Mouse (Mus musculus) intestine, embryonic 14.5 days (tissue): Measurements from ENCODE around the gene Mdm4. TPM values are rescaled to one million over a fixed set of nuclear protein-coding genes. Genes with fewer than 3 reads are reported as not detected.
"Not testable (repeated sequence)": the region's sequence is repeated elsewhere in the genome, so short reads cannot be mapped to it uniquely, and the experiment has no call there.

Experiments used
- ATAC-seq: fragments of 200-750 bp; cut with Nextera tagmentation; replicated peaks from 2 replicates; pipeline ENCODE4 v1.8.0; 2017; ENCODE audit warnings: low read depth, moderate number of reproducible peaks, moderate TSS enrichment, moderate library complexity; ENCODE audit not compliant: low FRiP score, low TSS enrichment
- DNase-seq: peaks from one replicate; pipeline ENCODE4 v3.0.0-alpha.2; 2018; ENCODE audit warnings: low spot score
- H3K27ac ChIP-seq: fragments of 300-500 bp; sonication (generic); 2 replicates; pipeline ENCODE4 v1.5.1; 2014; ENCODE audit warnings: low read depth, mild to moderate bottlenecking, control low read depth
- H3K27me3 ChIP-seq: fragments of 300-500 bp; sonication (generic); replicated peaks from 2 replicates; pipeline ENCODE4 v1.6.1; 2014; ENCODE audit warnings: low read length, control low read depth; ENCODE audit not compliant: control insufficient read depth, insufficient read depth
- H3K36me3 ChIP-seq: fragments of 300-500 bp; sonication (generic); 2 replicates; pipeline ENCODE4 v1.6.1; 2014; ENCODE audit warnings: low read length, control low read depth; ENCODE audit not compliant: control insufficient read depth, insufficient read depth
- H3K4me1 ChIP-seq: fragments of 300-500 bp; sonication (generic); replicated peaks from 2 replicates; pipeline ENCODE4 v1.6.1; 2014; ENCODE audit warnings: low read length, control low read depth, mixed read lengths; ENCODE audit not compliant: control insufficient read depth, insufficient read depth
- H3K4me2 ChIP-seq: fragments of 300-500 bp; sonication (generic); 2 replicates; pipeline ENCODE4 v1.6.1; 2014; ENCODE audit warnings: low read length
- H3K4me3 ChIP-seq: fragments of 300-500 bp; sonication (generic); 2 replicates; pipeline ENCODE4 v1.5.1; 2014; ENCODE audit warnings: low read depth, low read length, control low read depth, mixed read lengths
- H3K9ac ChIP-seq: fragments of 300-500 bp; sonication (generic); 2 replicates; pipeline ENCODE4 v1.6.1; 2014; ENCODE audit warnings: mild to moderate bottlenecking, low read length
- H3K9me3 ChIP-seq: fragments of 300-500 bp; sonication (generic); 2 replicates; pipeline ENCODE4 v1.6.1; 2016; ENCODE audit warnings: low read length, control low read depth; ENCODE audit not compliant: control insufficient read depth
- WGBS: fragments of 180-500 bp; shearing (Covaris S2); extraction: QIAGEN DNeasy Blood & Tissue Kit; methylation state at CpG from one replicate; pipeline ENCODE4 v1.1.7; 2014; 5-methylcytosine and 5-hydroxymethylcytosine counted together
- polyA plus RNA-seq: library from polyadenylated mRNA; unstranded; fragments of >200 nt; fragmentation: Nextera tagmentation; extraction: Ambion mirVana; gene quantifications from 2 replicates; pipeline ENCODE4 v1.2.1, GENCODE M21; 2014

Gene Mdm4
- polyA plus RNA-seq, 1 experiment from 2014 or later = 49.7 TPM

- peaks cover 91% of the 10 kb centered on the region for H3K36me3 ChIP-seq
- H3K27me3 ChIP-seq = no peaks in the 10 kb centered on the region
- no peak overlapping the region for H3K27ac ChIP-seq
- no peak overlapping the region for H3K9ac ChIP-seq
- DNase-seq (no peak), ATAC-seq (no peak)
- 97% methylated on average over 6 of the region's 6 CpGs for WGBS
- no peak overlapping the region for H3K4me3 ChIP-seq
- H3K4me1 ChIP-seq = no peaks in the 10 kb centered on the region
- no peak overlapping the region for H3K4me2 ChIP-seq
- no peaks in the 10 kb centered on the region for H3K9me3 ChIP-seq
These were observed 30.0 kb downstream of the Mdm4 start for GRCm38 (mm10) chr1:133000347-133000746.

GRCm38 (mm10) chr1:132991580-132991979 lies 38.8 kb downstream of the Mdm4 start:
- Histone ChIP-seq H3K9me3 (no peaks in the 10 kb centered on the region), H3K4me2 (no peak overlapping the region), H3K9ac (no peak overlapping the region), H3K4me1 (no peaks in the 10 kb centered on the region), H3K27me3 (no peaks in the 10 kb centered on the region), H3K27ac (no peak overlapping the region), H3K36me3 (peaks cover 89% of the 10 kb centered on the region), H3K4me3 (no peak overlapping the region)
- no peak for DNase-seq
- ATAC-seq = no peak
- WGBS = 84% methylated on average over 7 of the region's 7 CpGs

GRCm38 (mm10) chr1:132990733-132991132 lies 39.6 kb downstream of the Mdm4 start:
- no peak overlapping the region for H3K4me2 ChIP-seq
- H3K4me1 ChIP-seq = no peaks in the 10 kb centered on the region
- H3K9me3 ChIP-seq = no peaks in the 10 kb centered on the region
- 96% methylated on average over 3 of the region's 3 CpGs for WGBS
- H3K9ac ChIP-seq = no peak overlapping the region
- H3K4me3 ChIP-seq = no peak overlapping the region
- H3K27me3 ChIP-seq = no peaks in the 10 kb centered on the region
- no peak for DNase-seq
- H3K36me3 ChIP-seq = peaks cover 88% of the 10 kb centered on the region
- no peak overlapping the region for H3K27ac ChIP-seq
- no peak for ATAC-seq

- not testable (repeated sequence) for H3K27ac ChIP-seq, H3K4me1 ChIP-seq, H3K4me2 ChIP-seq, H3K9ac ChIP-seq, H3K27me3 ChIP-seq, DNase-seq, H3K4me3 ChIP-seq, H3K9me3 ChIP-seq, ATAC-seq
- 69% methylated on average over 12 of the region's 12 CpGs for WGBS
- H3K36me3 ChIP-seq = peaks cover 87% of the 10 kb centered on the region
These were observed 41.6 kb downstream of the Mdm4 start for GRCm38 (mm10) chr1:132988556-132989459.

GRCm38 (mm10) chr1:132982728-132983127 lies 47.6 kb downstream of the Mdm4 start:
- ATAC-seq (0 out of 2 replicates have a peak, but pooled peaks have one; percentile 48), DNase-seq (peak; percentile 79)
- H3K36me3 ChIP-seq = peaks cover 48% of the 10 kb centered on the region
- no peak overlapping the region for H3K27ac ChIP-seq
- H3K4me2 ChIP-seq = no peak overlapping the region
- H3K27me3 ChIP-seq = no peaks in the 10 kb centered on the region
- H3K9me3 ChIP-seq = no peaks in the 10 kb centered on the region
- WGBS = 56% methylated on average over 7 of the region's 7 CpGs
- no peaks in the 10 kb centered on the region for H3K4me1 ChIP-seq
- no peak overlapping the region for H3K4me3 ChIP-seq
- H3K9ac ChIP-seq = no peak overlapping the region

GRCm38 (mm10) chr1:132981232-132981631 lies 49.1 kb downstream of the Mdm4 start:
- H3K27me3 ChIP-seq = no peaks in the 10 kb centered on the region
- no peak overlapping the region for H3K4me2 ChIP-seq
- no peak for ATAC-seq
- no peak for DNase-seq
- no peak overlapping the region for H3K4me3 ChIP-seq
- no peak overlapping the region for H3K27ac ChIP-seq
- H3K36me3 ChIP-seq = peaks cover 38% of the 10 kb centered on the region
- no peaks in the 10 kb centered on the region for H3K4me1 ChIP-seq
- 94% methylated on average over 6 of the region's 6 CpGs for WGBS
- no peak overlapping the region for H3K9ac ChIP-seq
- H3K9me3 ChIP-seq = no peaks in the 10 kb centered on the region

- Histone ChIP-seq H3K27me3 (no peaks in the 10 kb centered on the region), H3K9me3 (no peaks in the 10 kb centered on the region), H3K4me2 (no peak overlapping the region), H3K4me1 (no peaks in the 10 kb centered on the region), H3K4me3 (no peak overlapping the region), H3K27ac (no peak overlapping the region), H3K36me3 (peaks cover 8% of the 10 kb centered on the region; the same call in 1 of the 2 replicates), H3K9ac (no peak overlapping the region)
- no peak for DNase-seq
- no peak for ATAC-seq
- WGBS = 41% methylated on average over 1 of the region's 1 CpGs
These were observed 53.0 kb downstream of the Mdm4 start for GRCm38 (mm10) chr1:132977402-132977801.

GRCm38 (mm10) chr1:132968659-132969058 lies 61.7 kb downstream of the Mdm4 start:
- Histone ChIP-seq H3K4me2 (no peak overlapping the region), H3K4me3 (no peak overlapping the region), H3K9me3 (no peaks in the 10 kb centered on the region), H3K36me3 (no peaks in the 10 kb centered on the region), H3K9ac (no peak overlapping the region), H3K4me1 (no peaks in the 10 kb centered on the region), H3K27me3 (no peaks in the 10 kb centered on the region), H3K27ac (no peak overlapping the region)
- WGBS = 36% methylated on average over 6 of the region's 6 CpGs
- no peak for ATAC-seq
- DNase-seq = peak; percentile 78

- no peak overlapping the region for H3K27ac ChIP-seq
- DNase-seq (no peak), ATAC-seq (no peak)
- no peak overlapping the region for H3K4me3 ChIP-seq
- H3K27me3 ChIP-seq = no peaks in the 10 kb centered on the region
- no peaks in the 10 kb centered on the region for H3K36me3 ChIP-seq
- no peaks in the 10 kb centered on the region for H3K4me1 ChIP-seq
- H3K4me2 ChIP-seq = no peak overlapping the region
- no peaks in the 10 kb centered on the region for H3K9me3 ChIP-seq
- WGBS = 66% methylated on average over 4 of the region's 4 CpGs
- H3K9ac ChIP-seq = no peak overlapping the region
These were observed 65.7 kb downstream of the Mdm4 start for GRCm38 (mm10) chr1:132964691-132965090.
